Mouse (Mus musculus): Measurements from ENCODE around the gene Dhx58.

The Dhx58 gene

DNA sequence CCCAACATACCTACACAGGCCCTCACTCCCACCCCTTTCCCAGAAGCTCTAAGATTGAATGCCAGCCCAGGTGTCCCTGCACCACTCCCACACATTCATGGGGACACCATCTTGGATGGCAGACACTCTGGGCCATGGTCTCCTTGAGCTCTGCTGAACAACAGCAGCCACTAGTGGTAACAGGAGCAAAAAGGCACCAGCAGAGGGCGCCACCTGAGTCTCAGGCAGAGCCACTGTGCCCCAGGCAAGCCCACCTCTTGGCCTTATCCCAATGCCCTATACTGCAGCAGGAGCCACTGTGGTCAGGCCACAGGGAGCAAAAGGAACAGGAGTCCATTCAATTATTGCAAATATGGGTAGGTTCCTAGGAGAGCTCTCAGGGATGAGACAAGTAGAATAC is 57.8 kb downstream of the Dhx58 start:
- no peak for DNase-seq (ENCODE audit: low read depth, low spot score)
